Mouse (Mus musculus): Measurements from ENCODE around the gene Popdc2. TPM values are rescaled to one million over a fixed set of nuclear protein-coding genes. Genes with fewer than 3 reads are reported as not detected.
A peak's percentile ranks its signal among the peaks of the same experiment; 100 is the strongest.

Popdc2 gene
- polyA plus RNA-seq, 1 experiment from 2014 or later, result 423 TPM

DNA sequence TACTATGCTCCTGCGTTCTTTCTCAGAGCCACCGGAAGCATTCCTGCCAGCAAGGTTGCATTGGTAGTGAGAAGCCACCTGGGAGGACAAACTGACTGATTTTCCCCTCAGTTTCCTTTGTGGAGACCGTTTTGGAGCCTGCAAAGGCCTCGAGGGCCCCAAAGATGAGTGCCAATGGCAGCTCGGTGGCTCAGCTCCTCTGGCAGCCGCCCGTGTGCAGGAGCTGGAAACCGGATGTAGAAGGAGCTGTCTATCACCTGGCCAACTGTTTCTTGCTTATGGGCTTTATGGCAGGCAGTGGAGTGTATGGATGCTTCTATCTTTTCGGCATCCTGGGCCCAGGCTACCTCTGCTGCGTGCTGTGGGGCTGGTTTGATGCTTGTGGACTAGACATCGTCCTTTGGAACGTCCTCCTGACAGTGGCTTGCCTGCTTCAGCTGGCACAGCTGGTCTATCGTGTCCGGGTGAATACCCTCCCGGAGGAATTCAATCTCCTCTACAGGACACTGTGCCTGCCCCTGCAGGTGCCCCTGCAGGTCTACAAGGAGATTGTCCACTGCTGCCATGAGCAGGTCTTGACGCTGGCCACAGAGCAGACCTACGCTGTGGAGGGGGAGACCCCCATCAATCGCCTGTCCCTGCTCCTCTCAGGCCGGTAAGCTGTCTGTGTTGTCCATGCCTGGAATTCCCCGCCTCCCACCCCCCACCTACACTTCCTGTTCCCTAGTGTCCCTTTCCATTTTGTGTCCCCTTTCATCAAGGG is 665 bp downstream of the Popdc2 start:
- 0 out of 2 replicates have a peak, but pooled peaks cover 2% of the 10 kb centered on the region for H3K36me3 ChIP-seq (ENCODE audit: control insufficient read depth, insufficient read depth)
- WGBS, result 24% methylated on average over 20 of the region's 20 CpGs
- H3K27me3 ChIP-seq (ENCODE audit: control insufficient read depth, insufficient read depth, low read length), result no peaks in the 10 kb centered on the region
- peak overlapping the region; percentile 91 for H3K9ac ChIP-seq (ENCODE audit: low read length)
- peaks cover 26% of the 10 kb centered on the region for H3K4me1 ChIP-seq (ENCODE audit: control insufficient read depth, insufficient read depth, low read length)
- H3K27ac ChIP-seq (ENCODE audit: low read length), result peak overlapping the region; percentile 99
- H3K9me3 ChIP-seq (replicated peaks; ENCODE audit: control insufficient read depth, low read length), result no peaks in the 10 kb centered on the region
- H3K4me2 ChIP-seq (ENCODE audit: low read depth, low read length), result peak overlapping the region; percentile 68
- peak overlapping the region; percentile 77 for H3K4me3 ChIP-seq (ENCODE audit: low read length)
- ATAC-seq (replicated peaks; ENCODE audit: extremely low read depth, insufficient read depth, low FRiP score), result peak; percentile 14; the same call in 1 of the 2 replicates

- Histone ChIP-seq H3K4me1 (ENCODE audit: control insufficient read depth, insufficient read depth, low read length) (peaks cover 27% of the 10 kb centered on the region), H3K4me3 (ENCODE audit: low read length) (peak overlapping the region; percentile 77), H3K27ac (ENCODE audit: low read length) (peak overlapping the region; percentile 99), H3K4me2 (ENCODE audit: low read depth, low read length) (peak overlapping the region; percentile 68), H3K9ac (ENCODE audit: low read length) (peak overlapping the region; percentile 91), H3K9me3 (replicated peaks; ENCODE audit: control insufficient read depth, low read length) (no peaks in the 10 kb centered on the region), H3K36me3 (ENCODE audit: control insufficient read depth, insufficient read depth) (no peaks in the 10 kb centered on the region), H3K27me3 (ENCODE audit: control insufficient read depth, insufficient read depth, low read length) (no peaks in the 10 kb centered on the region)
- no peak for ATAC-seq (replicated peaks; ENCODE audit: extremely low read depth, insufficient read depth, low FRiP score)
- 9% methylated on average over 3 of the region's 3 CpGs for WGBS
Observed at GRCm38 (mm10) chr16:38363256-38363595, 1.2 kb downstream of the Popdc2 start.

GRCm38 (mm10) chr16:38363657-38364056 is 1.6 kb downstream of the Popdc2 start:
- H3K9me3 ChIP-seq (replicated peaks; ENCODE audit: control insufficient read depth, low read length), result no peaks in the 10 kb centered on the region
- H3K4me3 ChIP-seq (ENCODE audit: low read length), result peak overlapping the region; percentile 77
- peak overlapping the region; percentile 99 for H3K27ac ChIP-seq (ENCODE audit: low read length)
- WGBS, result 24% methylated on average over 7 of the region's 7 CpGs
- peaks cover 30% of the 10 kb centered on the region for H3K4me1 ChIP-seq (ENCODE audit: control insufficient read depth, insufficient read depth, low read length)
- peak overlapping the region; percentile 68 for H3K4me2 ChIP-seq (ENCODE audit: low read depth, low read length)
- no peak for ATAC-seq (replicated peaks; ENCODE audit: extremely low read depth, insufficient read depth, low FRiP score)
- H3K9ac ChIP-seq (ENCODE audit: low read length), result peak overlapping the region; percentile 91
- 0 out of 2 replicates have a peak, but pooled peaks cover 2% of the 10 kb centered on the region for H3K36me3 ChIP-seq (ENCODE audit: control insufficient read depth, insufficient read depth)
- H3K27me3 ChIP-seq (ENCODE audit: control insufficient read depth, insufficient read depth, low read length), result no peaks in the 10 kb centered on the region

- Histone ChIP-seq H3K4me1 (ENCODE audit: control insufficient read depth, insufficient read depth, low read length) (peaks cover 33% of the 10 kb centered on the region), H3K27me3 (ENCODE audit: control insufficient read depth, insufficient read depth, low read length) (no peaks in the 10 kb centered on the region), H3K27ac (ENCODE audit: low read length) (peak overlapping the region; percentile 99), H3K9ac (ENCODE audit: low read length) (peak overlapping the region; percentile 91), H3K4me2 (ENCODE audit: low read depth, low read length) (peak overlapping the region; percentile 68), H3K4me3 (ENCODE audit: low read length) (peak overlapping the region; percentile 77), H3K36me3 (ENCODE audit: control insufficient read depth, insufficient read depth) (peaks cover 13% of the 10 kb centered on the region), H3K9me3 (replicated peaks; ENCODE audit: control insufficient read depth, low read length) (no peaks in the 10 kb centered on the region)
- ATAC-seq (replicated peaks; ENCODE audit: extremely low read depth, insufficient read depth, low FRiP score), result no peak
- 52% methylated on average over 10 of the region's 10 CpGs for WGBS
Observed at GRCm38 (mm10) chr16:38365390-38365789, 3.4 kb downstream of the Popdc2 start.

DNA sequence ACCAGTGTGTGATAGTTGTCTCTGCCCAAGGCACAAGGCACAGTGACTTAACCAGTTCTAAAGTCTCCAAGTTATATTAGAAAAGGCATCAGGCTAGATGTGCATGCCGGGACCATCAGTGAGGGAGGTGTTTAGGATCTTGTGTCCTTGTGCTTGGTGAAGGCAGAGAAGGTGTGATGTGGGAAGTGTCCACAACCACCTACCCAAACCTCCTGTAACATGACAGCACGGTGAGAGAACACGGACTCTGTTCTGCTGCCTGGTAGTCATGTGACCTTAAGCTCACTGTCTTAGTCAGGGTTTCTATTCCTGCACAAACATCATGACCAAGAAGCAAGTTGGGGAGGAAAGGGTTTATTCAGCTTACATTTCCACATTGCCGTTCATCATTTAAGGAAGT is 4.2 kb downstream of the Popdc2 start:
- Histone ChIP-seq H3K4me1 (ENCODE audit: control insufficient read depth, insufficient read depth, low read length) (peaks cover 33% of the 10 kb centered on the region), H3K9ac (ENCODE audit: low read length) (peak overlapping the region; percentile 91), H3K4me2 (ENCODE audit: low read depth, low read length) (peak overlapping the region; percentile 68), H3K27me3 (ENCODE audit: control insufficient read depth, insufficient read depth, low read length) (no peaks in the 10 kb centered on the region), H3K36me3 (ENCODE audit: control insufficient read depth, insufficient read depth) (peaks cover 15% of the 10 kb centered on the region), H3K4me3 (ENCODE audit: low read length) (peak overlapping the region; percentile 77), H3K27ac (ENCODE audit: low read length) (peak overlapping the region; percentile 99), H3K9me3 (replicated peaks; ENCODE audit: control insufficient read depth, low read length) (no peaks in the 10 kb centered on the region)
- WGBS, result 35% methylated on average over 4 of the region's 4 CpGs
- no peak for ATAC-seq (replicated peaks; ENCODE audit: extremely low read depth, insufficient read depth, low FRiP score)

DNA sequence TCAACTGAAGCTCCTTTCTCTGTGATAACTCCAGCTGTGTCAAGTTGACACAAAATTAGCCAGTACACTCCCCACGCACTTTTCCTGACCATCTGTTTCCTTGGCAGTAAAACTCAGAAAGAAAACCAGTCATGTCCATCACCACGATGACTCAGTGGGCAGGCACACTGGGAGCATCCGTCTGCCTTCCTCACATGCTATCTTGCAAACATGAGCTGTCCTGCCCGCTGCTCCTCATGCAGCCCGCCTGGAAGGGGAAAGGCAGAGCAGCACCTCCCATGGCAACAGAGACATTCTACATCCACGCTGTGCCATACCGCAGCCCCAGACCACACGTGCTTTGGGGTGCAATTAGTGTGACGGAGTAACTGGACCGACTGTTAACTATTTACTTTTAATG is 6.3 kb downstream of the Popdc2 start:
- peaks cover 19% of the 10 kb centered on the region for H3K36me3 ChIP-seq (ENCODE audit: control insufficient read depth, insufficient read depth)
- peak overlapping the region; percentile 52 for H3K9ac ChIP-seq (ENCODE audit: low read length)
- H3K27me3 ChIP-seq (ENCODE audit: control insufficient read depth, insufficient read depth, low read length), result no peaks in the 10 kb centered on the region
- WGBS, result 28% methylated on average over 10 of the region's 10 CpGs
- H3K4me1 ChIP-seq (ENCODE audit: control insufficient read depth, insufficient read depth, low read length), result peaks cover 45% of the 10 kb centered on the region
- peak overlapping the region; percentile 35 for H3K4me3 ChIP-seq (ENCODE audit: low read length)
- ATAC-seq (replicated peaks; ENCODE audit: extremely low read depth, insufficient read depth, low FRiP score), result no peak
- H3K27ac ChIP-seq (ENCODE audit: low read length), result no peak overlapping the region
- H3K9me3 ChIP-seq (replicated peaks; ENCODE audit: control insufficient read depth, low read length), result no peaks in the 10 kb centered on the region
- peak overlapping the region; percentile 59 for H3K4me2 ChIP-seq (ENCODE audit: low read depth, low read length)

- Histone ChIP-seq H3K4me1 (ENCODE audit: control insufficient read depth, insufficient read depth, low read length) (peaks cover 51% of the 10 kb centered on the region), H3K9ac (ENCODE audit: low read length) (peak overlapping the region; percentile 52), H3K36me3 (ENCODE audit: control insufficient read depth, insufficient read depth) (peaks cover 25% of the 10 kb centered on the region), H3K4me3 (ENCODE audit: low read length) (peak overlapping the region; percentile 35; the same call in 1 of the 2 replicates), H3K9me3 (replicated peaks; ENCODE audit: control insufficient read depth, low read length) (no peaks in the 10 kb centered on the region), H3K27ac (ENCODE audit: low read length) (no peak overlapping the region), H3K4me2 (ENCODE audit: low read depth, low read length) (peak overlapping the region; percentile 59), H3K27me3 (ENCODE audit: control insufficient read depth, insufficient read depth, low read length) (no peaks in the 10 kb centered on the region)
- 64% methylated on average over 7 of the region's 7 CpGs for WGBS
- ATAC-seq (replicated peaks; ENCODE audit: extremely low read depth, insufficient read depth, low FRiP score), result no peak
Observed at GRCm38 (mm10) chr16:38369000-38369399, 7.0 kb downstream of the Popdc2 start.

- peaks cover 28% of the 10 kb centered on the region for H3K36me3 ChIP-seq (ENCODE audit: control insufficient read depth, insufficient read depth)
Observed at GRCm38 (mm10) chr16:38369431-38369830, 7.4 kb downstream of the Popdc2 start.

DNA sequence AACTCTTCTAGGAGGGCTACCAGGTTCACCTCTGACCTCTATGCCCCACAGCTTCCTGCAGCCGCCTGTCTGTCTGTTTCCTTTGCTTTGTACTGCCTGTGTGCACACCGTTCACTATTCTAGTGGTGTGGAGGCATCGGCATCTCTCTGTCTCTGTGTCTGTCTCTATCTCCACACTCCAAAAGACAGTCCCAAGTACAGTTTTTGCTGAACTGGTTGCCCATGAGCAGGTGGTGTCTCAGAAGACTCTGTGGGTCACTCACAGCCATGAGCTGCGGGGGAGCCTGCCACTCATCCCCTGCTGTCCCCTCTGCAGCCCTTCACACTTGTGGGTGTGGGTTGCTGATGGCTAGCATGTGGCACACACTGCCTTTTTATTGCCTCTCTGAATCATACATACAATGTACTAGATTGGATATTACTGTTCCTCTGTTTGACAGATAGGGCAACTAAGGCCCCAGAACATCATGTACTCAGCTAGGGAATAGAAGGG is 8.0 kb downstream of the Popdc2 start:
- no peak overlapping the region for H3K4me3 ChIP-seq (ENCODE audit: low read length)
- H3K36me3 ChIP-seq (ENCODE audit: control insufficient read depth, insufficient read depth), result peaks cover 28% of the 10 kb centered on the region
- peak overlapping the region; percentile 47 for H3K9ac ChIP-seq (ENCODE audit: low read length)
- no peak for ATAC-seq (replicated peaks; ENCODE audit: extremely low read depth, insufficient read depth, low FRiP score)
- H3K4me1 ChIP-seq (ENCODE audit: control insufficient read depth, insufficient read depth, low read length), result peaks cover 61% of the 10 kb centered on the region
- WGBS, result 59% methylated on average over 4 of the region's 4 CpGs
- H3K27me3 ChIP-seq (ENCODE audit: control insufficient read depth, insufficient read depth, low read length), result no peaks in the 10 kb centered on the region
- H3K27ac ChIP-seq (ENCODE audit: low read length), result no peak overlapping the region; the same call in 1 of the 2 replicates
- H3K4me2 ChIP-seq (ENCODE audit: low read depth, low read length), result peak overlapping the region; percentile 23; the same call in 1 of the 2 replicates
- H3K9me3 ChIP-seq (replicated peaks; ENCODE audit: control insufficient read depth, low read length), result no peaks in the 10 kb centered on the region

More at GRCm38 (mm10) chr16:38369431-38369830, 7.4 kb downstream of the Popdc2 start:
- Histone ChIP-seq H3K9ac (ENCODE audit: low read length) (peak overlapping the region; percentile 38), H3K4me3 (ENCODE audit: low read length) (peak overlapping the region; percentile 35; the same call in 1 of the 2 replicates), H3K27ac (ENCODE audit: low read length) (0 out of 2 replicates have a peak overlapping the region, but pooled peaks have one; percentile 13), H3K9me3 (replicated peaks; ENCODE audit: control insufficient read depth, low read length) (no peaks in the 10 kb centered on the region), H3K4me2 (ENCODE audit: low read depth, low read length) (peak overlapping the region; percentile 59), H3K4me1 (ENCODE audit: control insufficient read depth, insufficient read depth, low read length) (peaks cover 55% of the 10 kb centered on the region), H3K27me3 (ENCODE audit: control insufficient read depth, insufficient read depth, low read length) (no peaks in the 10 kb centered on the region)
- no peak for ATAC-seq (replicated peaks; ENCODE audit: extremely low read depth, insufficient read depth, low FRiP score)
- 72% methylated on average over 8 of the region's 8 CpGs for WGBS
